Mouse (Mus musculus) brain, embryonic 14.5 days (tissue): Measurements from ENCODE around the gene Stxbp4.

Source experiments
- CTCF ChIP-seq: fragments of 200-500 bp; IDR thresholded peaks from 2 replicates; pipeline ENCODE4 v1.5.1; 2012; ENCODE audit warnings: inconsistent platforms, mild to moderate bottlenecking, moderate library complexity, borderline replicate concordance; ENCODE audit not compliant: insufficient read depth, insufficient read length; ENCODE audit errors: extremely low read depth
- POLR2A ChIP-seq: fragments of 200-500 bp; IDR thresholded peaks from 2 replicates; pipeline ENCODE4 v1.6.1; 2012; ENCODE audit warnings: mild to moderate bottlenecking, inconsistent platforms, borderline replicate concordance; ENCODE audit not compliant: poor library complexity, insufficient read depth, insufficient read length, severe bottlenecking; ENCODE audit errors: extremely low read depth

- TF ChIP-seq POLR2A (no peak), CTCF (no peak)
Measured at GRCm38 (mm10) chr11:90494981-90495380, 142.9 kb downstream of the Stxbp4 start.
